Mouse (Mus musculus) kidney, adult 10 weeks (tissue): Measurements from ENCODE around the gene Olfr1105. TPM values are rescaled to one million over a fixed set of nuclear protein-coding genes. Genes with fewer than 3 reads are reported as not detected.

ENCODE experiments used
- polyA plus RNA-seq: library from polyadenylated mRNA; stranded (reverse); fragments of 350-450 nt; fragmentation: Illumina TruSeq; extraction: RNeasy Lipid Tissue Mini Kit (QIAGEN cat#74804); gene quantifications from one replicate; pipeline ENCODE4 v1.2.3, GENCODE M21; 2014; ENCODE audit warnings: low read depth, low replicate concordance

The Olfr1105 gene
- not detected for polyA plus RNA-seq

DNA sequence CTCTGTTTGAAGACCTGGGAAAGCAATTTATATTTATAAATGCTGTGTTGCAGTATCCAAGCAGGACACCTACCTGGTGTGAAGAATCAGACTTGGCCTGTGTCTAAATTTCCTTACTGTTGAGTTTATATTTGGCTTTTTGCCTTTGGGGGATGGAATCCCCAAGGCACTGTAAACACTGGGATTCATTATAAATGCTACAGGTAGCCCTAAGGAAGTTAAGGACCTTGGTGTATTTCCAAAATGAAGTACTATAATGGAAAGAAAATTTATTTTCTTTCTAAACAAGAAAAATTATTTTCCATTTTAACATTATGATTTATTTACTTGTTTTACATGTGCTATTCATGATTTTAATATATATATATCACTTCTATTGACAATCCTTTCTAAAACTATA, at the start of gene Olfr1105:
TSS of gene Olfr1105 (minus strand) at position 101 of the 400 bp plus-strand sequence.

DNA sequence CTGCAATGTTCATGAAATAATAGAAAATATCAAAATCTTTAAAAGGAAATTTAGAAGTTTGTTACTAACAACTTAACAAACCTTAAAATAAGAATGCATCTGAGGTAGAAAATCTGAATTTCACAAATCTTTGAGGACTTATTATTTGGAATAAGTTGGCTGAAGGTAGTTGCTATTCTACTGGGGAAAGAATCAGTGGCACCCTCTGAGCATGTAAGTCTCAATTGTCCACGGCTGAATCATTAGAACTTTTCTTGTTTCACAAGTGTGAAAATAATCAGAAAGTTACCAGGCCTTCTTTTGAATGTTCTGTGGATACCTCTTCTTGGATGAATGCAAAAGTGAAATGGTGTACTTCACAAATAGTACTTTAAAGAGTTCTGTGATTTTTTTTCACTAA, 39.4 kb upstream of the Olfr1105 start, which contains the start of gene Olfr1107:
TSS of gene Olfr1107 (minus strand) at position 101 of the 400 bp plus-strand sequence.

DNA sequence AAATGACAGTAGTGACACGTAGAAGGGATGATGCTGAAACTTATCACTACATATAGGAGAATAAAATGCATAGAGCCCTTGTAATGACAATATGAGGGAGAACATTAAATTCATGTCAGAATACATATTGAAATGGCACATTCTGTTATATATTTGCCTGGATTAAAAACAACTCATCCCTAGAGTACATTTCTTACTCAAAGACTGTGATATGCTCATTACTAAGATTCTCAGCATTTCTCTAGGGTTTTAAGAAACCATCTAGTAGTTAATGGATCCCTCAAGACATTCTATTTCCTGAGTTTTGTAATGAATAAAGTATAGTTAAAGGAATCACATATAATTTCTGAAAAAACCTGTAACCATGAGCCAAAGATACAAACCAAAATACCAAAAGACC, 15.8 kb upstream of the Olfr1105 start, which contains the start of gene Olfr1106:
TSS of gene Olfr1106 (minus strand) at position 101 of the 400 bp plus-strand sequence.

DNA sequence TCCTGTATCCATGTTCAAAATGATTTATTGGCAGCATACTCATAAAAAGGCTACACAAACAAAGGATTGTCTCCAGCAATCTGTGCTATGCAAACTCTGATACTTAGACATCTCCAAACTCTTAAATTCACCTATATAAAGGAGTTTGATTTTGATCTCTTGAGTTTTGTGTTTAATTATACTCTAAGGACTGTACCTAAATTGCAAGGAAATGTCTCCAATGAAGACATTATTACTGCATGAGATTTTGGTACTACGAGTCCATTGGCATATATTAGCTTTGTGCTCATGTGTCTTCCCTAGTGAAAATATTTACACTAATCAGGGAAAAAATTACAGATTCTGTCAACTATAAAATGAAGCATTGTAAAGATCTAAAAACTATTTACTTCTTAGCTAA, 9.4 kb downstream of the Olfr1105 start, which contains the start of gene Olfr1104:
TSS of gene Olfr1104 (minus strand) at position 101 of the 400 bp plus-strand sequence.

DNA sequence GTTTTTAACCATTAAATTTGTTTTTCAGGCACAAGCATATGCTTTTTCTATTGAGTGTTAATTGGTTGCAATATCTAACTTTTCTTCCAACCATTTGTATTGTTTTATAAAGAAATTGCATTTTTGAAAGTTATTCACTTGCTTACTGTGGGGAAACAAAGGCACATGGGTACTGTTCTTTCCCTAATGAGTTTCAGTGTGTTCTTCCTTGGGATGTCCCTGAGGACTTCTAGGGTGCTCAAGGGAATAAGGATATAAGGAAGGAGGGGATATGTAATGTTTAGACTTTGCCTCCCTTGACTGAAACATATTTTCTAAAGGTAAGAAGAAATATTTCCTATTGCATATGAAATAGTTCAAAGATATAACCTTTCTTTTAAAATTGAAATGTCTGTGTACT, 38.2 kb downstream of the Olfr1105 start, which contains the start of gene Olfr1102:
TSS of gene Olfr1102 (plus strand) at position 301 of the 400 bp plus-strand sequence.

DNA sequence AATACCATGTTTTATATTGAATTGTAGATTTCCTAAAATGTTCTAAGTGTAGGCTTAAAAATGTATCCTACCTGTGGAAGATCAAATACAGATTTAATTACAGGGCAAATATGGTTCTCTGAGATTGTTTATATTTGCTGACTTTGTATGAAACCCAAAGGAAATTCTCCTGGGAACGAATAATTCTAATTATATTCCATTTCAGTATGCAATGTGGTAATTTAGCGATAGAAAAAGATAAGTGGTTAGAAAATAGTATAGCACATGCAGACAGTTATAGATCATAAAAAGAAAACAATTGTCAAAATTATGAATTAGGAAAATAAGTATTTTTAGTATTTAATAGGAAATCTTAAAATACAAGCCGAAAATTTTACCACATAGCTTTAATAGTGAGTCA, 45.2 kb downstream of the Olfr1105 start, which contains the start of gene Olfr1101:
TSS of gene Olfr1101 (minus strand) at position 101 of the 400 bp plus-strand sequence.

Other genes with a start within 250 kb of the Olfr1105 start
- gene Olfr141, start 226.5 kb downstream of the Olfr1105 start, polyA plus RNA-seq, result not detected
- gene Olfr1094, start 211.9 kb downstream of the Olfr1105 start, polyA plus RNA-seq, result not detected
- not detected for gene Olfr1095, start 184.8 kb downstream of the Olfr1105 start, polyA plus RNA-seq
- not detected for gene Gm13723, start 161.7 kb downstream of the Olfr1105 start, polyA plus RNA-seq
- gene Olfr1097, start 144.3 kb downstream of the Olfr1105 start, polyA plus RNA-seq, result not detected
- not detected for gene Olfr1098, start 112.0 kb downstream of the Olfr1105 start, polyA plus RNA-seq
- not detected for gene Olfr1099, start 75.8 kb downstream of the Olfr1105 start, polyA plus RNA-seq
- not detected for gene Olfr1100, start 56.6 kb downstream of the Olfr1105 start, polyA plus RNA-seq
- gene Olfr1101, start 45.3 kb downstream of the Olfr1105 start, polyA plus RNA-seq, result not detected
- not detected for gene Olfr1102, start 38.1 kb downstream of the Olfr1105 start, polyA plus RNA-seq
- not detected for gene Olfr1104, start 9.5 kb downstream of the Olfr1105 start, polyA plus RNA-seq
- not detected for gene Olfr1106, start 15.7 kb upstream of the Olfr1105 start, polyA plus RNA-seq
- not detected for gene Olfr1107, start 39.3 kb upstream of the Olfr1105 start, polyA plus RNA-seq
- gene Olfr1109, start 59.5 kb upstream of the Olfr1105 start, polyA plus RNA-seq, result not detected
- gene Olfr259, start 78.0 kb upstream of the Olfr1105 start, polyA plus RNA-seq, result not detected
- gene Olfr1110, start 103.8 kb upstream of the Olfr1105 start, polyA plus RNA-seq, result not detected
- not detected for gene Olfr1111, start 116.1 kb upstream of the Olfr1105 start, polyA plus RNA-seq
- gene Olfr1112, start 151.3 kb upstream of the Olfr1105 start, polyA plus RNA-seq, result not detected
- gene Olfr1113, start 172.4 kb upstream of the Olfr1105 start, polyA plus RNA-seq, result not detected
- gene Olfr1115, start 211.5 kb upstream of the Olfr1105 start, polyA plus RNA-seq, result not detected
- gene Olfr1116, start 231.0 kb upstream of the Olfr1105 start, polyA plus RNA-seq, result not detected